Mouse (Mus musculus): ENCODE results near the gene Gm4881.

GRCm38 (mm10) chr7:24919728-24920127, 24.6 kb downstream of the Gm4881 start:
- TF ChIP-seq CTCF (conservative IDR thresholded peaks at IDR 0.05; ENCODE audit: low read length) (no peak), NANOG (IDR thresholded peaks at IDR 0.05; ENCODE audit: borderline replicate concordance, low read length) (no peak)

Measured in E14TG2a.4 (cell line).